ENCODE assay signal across 10 mouse cellular contexts in genomic region chr10:18360175-18360574, GRCm38 (mm10). TPM values are rescaled to one million over a fixed set of nuclear protein-coding genes. Genes with fewer than 3 reads are reported as not detected.
A peak's percentile ranks its signal among the peaks of the same experiment; 100 is the strongest.
DNase-seq lines count a peak whose midpoint lies in the region; ATAC-seq and TF ChIP-seq lines count a peak whose summit lies in the region.
"Had no signal": no experiment of that assay in that cellular context is flagged by ENCODE, and none has a peak within 500 bp of the region (broad histone marks: within the 10 kb centered on the region; RNA-seq: fewer than 3 reads in every experiment).

No protein-coding gene starts in this region.

- TF ChIP-seq EP300 in lung, postnatal 0 days (IDR thresholded peaks at IDR 0.05): no peak

- peak; percentile 64; the same call in 1 of the 2 replicates for ATAC-seq in forebrain, embryonic 12.5 days (ENCODE audit: low FRiP score)
- no peak for ATAC-seq in forebrain, embryonic 11.5 days (replicated peaks; ENCODE audit: low FRiP score)
- no peak; the same call in 1 of the 2 replicates for ATAC-seq in lung, postnatal 0 days

- DNase-seq in forebrain, embryonic 11.5 days (ENCODE audit: low spot score): no peak
- DNase-seq in lung, postnatal 0 days (ENCODE audit: low spot score): peak; percentile 26
- DNase-seq in lung, postnatal 36 days: no peak
- peak; percentile 16 to 23 for DNase-seq in frontal cortex, postnatal 14 days (ENCODE audit: low spot score in 2 of 2)
- DNase-seq in left cerebral cortex, postnatal 4 days: peak; percentile 41
- DNase-seq in adrenal gland, postnatal 25 days: no peak
- no peak for DNase-seq in spleen, adult 12 weeks (ENCODE audit: low spot score)
- DNase-seq: adrenal gland, postnatal 14 days had no signal

- 39% methylated on average over 6 of the region's 6 CpGs for WGBS in forebrain, embryonic 12.5 days
- WGBS in forebrain, embryonic 11.5 days: 64% methylated on average over 6 of the region's 6 CpGs
- WGBS in lung, postnatal 0 days: 64% methylated on average over 6 of the region's 6 CpGs

- H3K4me2 ChIP-seq in forebrain, embryonic 12.5 days: no peak overlapping the region
- H3K4me2 ChIP-seq in forebrain, embryonic 11.5 days (ENCODE audit: low read depth, low read length, severe bottlenecking): no peak overlapping the region
- no peak overlapping the region for H3K4me2 ChIP-seq in lung, postnatal 0 days (replicated peaks; ENCODE audit: low read depth, low read length)
- H3K4me2 ChIP-seq: liver, embryonic 11.5 days had no signal

- no peaks in the 10 kb centered on the region for H3K9me3 ChIP-seq in forebrain, embryonic 12.5 days
- H3K9me3 ChIP-seq in forebrain, embryonic 11.5 days (ENCODE audit: control insufficient read depth, low read length): no peaks in the 10 kb centered on the region
- H3K9me3 ChIP-seq in lung, postnatal 0 days (ENCODE audit: low read length): no peaks in the 10 kb centered on the region

- intact Hi-C loops in left cerebral cortex, postnatal 4 days (cut with DNase I): no loop called here

- H3K27ac ChIP-seq in forebrain, embryonic 12.5 days: no peak overlapping the region
- H3K27ac ChIP-seq in forebrain, embryonic 11.5 days (ENCODE audit: low read depth, low read length): no peak overlapping the region
- no peak overlapping the region for H3K27ac ChIP-seq in lung, postnatal 0 days (ENCODE audit: low read length)

- peaks cover 3% of the 10 kb centered on the region; the same call in 1 of the 2 replicates for H3K4me1 ChIP-seq in forebrain, embryonic 12.5 days
- no peaks in the 10 kb centered on the region; the same call in 1 of the 2 replicates for H3K4me1 ChIP-seq in forebrain, embryonic 11.5 days (replicated peaks; ENCODE audit: control insufficient read depth, insufficient read depth, low read length)
- no peaks in the 10 kb centered on the region for H3K4me1 ChIP-seq in lung, postnatal 0 days (ENCODE audit: insufficient read depth, low read depth, low read length)

- H3K4me3 ChIP-seq in forebrain, embryonic 12.5 days (replicated peaks): no peak overlapping the region
- no peak overlapping the region for H3K4me3 ChIP-seq in forebrain, embryonic 11.5 days (ENCODE audit: low read depth, low read length)
- H3K4me3 ChIP-seq in lung, postnatal 0 days (ENCODE audit: low read depth, low read length): no peak overlapping the region

- TF ChIP-seq CTCF in lung, postnatal 0 days (IDR thresholded peaks at IDR 0.05): no peak

- H3K27me3 ChIP-seq in forebrain, embryonic 12.5 days: peaks cover 15% of the 10 kb centered on the region
- no peaks in the 10 kb centered on the region for H3K27me3 ChIP-seq in forebrain, embryonic 11.5 days (ENCODE audit: control insufficient read depth, insufficient read depth, low read length)
- H3K27me3 ChIP-seq in lung, postnatal 0 days (replicated peaks; ENCODE audit: insufficient read depth, low read length): no peaks in the 10 kb centered on the region

- no peak overlapping the region for H3K9ac ChIP-seq in forebrain, embryonic 12.5 days
- no peak overlapping the region for H3K9ac ChIP-seq in forebrain, embryonic 11.5 days (ENCODE audit: low read length)
- no peak overlapping the region for H3K9ac ChIP-seq in lung, postnatal 0 days (replicated peaks; ENCODE audit: low read depth)

- H3K36me3 ChIP-seq in forebrain, embryonic 12.5 days (replicated peaks): no peaks in the 10 kb centered on the region
- no peaks in the 10 kb centered on the region for H3K36me3 ChIP-seq in forebrain, embryonic 11.5 days (ENCODE audit: control insufficient read depth, insufficient read depth, low read length)
- no peaks in the 10 kb centered on the region for H3K36me3 ChIP-seq in lung, postnatal 0 days (ENCODE audit: insufficient read depth, low read length)

RNA-seq across cellular contexts. Expression of gene Nhsl1, which starts 41.4 kb away (rescaled TPM):
- 15.9 and 17.2 TPM in 2 replicates for polyA plus RNA-seq in forebrain, embryonic 12.5 days (2016; fragmentation: Nextera tagmentation; extraction: Ambion mirVana)
- 13.7 and 16.7 TPM in 2 replicates for polyA plus RNA-seq in forebrain, embryonic 11.5 days (2014; fragmentation: Nextera tagmentation; extraction: Ambion mirVana)
- 1.9 and 3.0 TPM in 2 replicates for polyA plus RNA-seq in lung, postnatal 0 days (2015; fragmentation: Nextera tagmentation; extraction: Ambion mirVana)
- 10 to 100 TPM; 27.5 to 27.9 TPM for total RNA-seq in left cerebral cortex, postnatal 4 days (2021)
- total RNA-seq in adrenal gland, postnatal 25 days (2021): 5.3 and 6.4 TPM in 2 replicates

Comparison
In these comparisons a context has a peak if more than half of its experiments do, and no peak if none do; other contexts are left out.
1. DNase-seq: peak in lung, postnatal 0 days (single experiment), frontal cortex, postnatal 14 days (2 of 2) and left cerebral cortex, postnatal 4 days (single experiment); none in forebrain, embryonic 11.5 days (single experiment), lung, postnatal 36 days (single experiment), adrenal gland, postnatal 25 days (single experiment) and spleen, adult 12 weeks (single experiment).